Mouse (Mus musculus) lung, embryonic 15.5 days (tissue): Measurements from ENCODE around the gene E2f1. TPM values are rescaled to one million over a fixed set of nuclear protein-coding genes. Genes with fewer than 3 reads are reported as not detected.

Experiments
- ATAC-seq: fragments of 200-750 bp; cut with Nextera tagmentation; 2 replicates; pipeline ENCODE4 v1.8.0; 2017; ENCODE audit warnings: moderate number of reproducible peaks, borderline replicate concordance; ENCODE audit not compliant: low FRiP score, low TSS enrichment; ENCODE audit errors: extremely low read depth
- H3K27ac ChIP-seq: fragments of 300-500 bp; sonication (generic); 2 replicates; pipeline ENCODE4 v1.5.1; 2015; ENCODE audit warnings: moderate library complexity, mild to moderate bottlenecking, inconsistent platforms
- H3K27me3 ChIP-seq: fragments of 300-500 bp; sonication (generic); 2 replicates; pipeline ENCODE4 v1.6.1; 2015; ENCODE audit warnings: inconsistent platforms
- H3K36me3 ChIP-seq: fragments of 300-500 bp; sonication (generic); 2 replicates; pipeline ENCODE4 v1.6.1; 2015; ENCODE audit warnings: inconsistent platforms
- H3K4me1 ChIP-seq: fragments of 300-500 bp; sonication (generic); 2 replicates; pipeline ENCODE4 v1.6.1; 2015; ENCODE audit warnings: inconsistent platforms
- H3K4me2 ChIP-seq: fragments of 300-500 bp; sonication (generic); 2 replicates; pipeline ENCODE4 v1.6.1; 2015; ENCODE audit warnings: inconsistent platforms, mild to moderate bottlenecking, moderate library complexity
- H3K4me3 ChIP-seq: fragments of 300-500 bp; sonication (generic); 2 replicates; pipeline ENCODE4 v1.5.1; 2015; ENCODE audit warnings: mild to moderate bottlenecking, inconsistent platforms
- H3K9ac ChIP-seq: fragments of 300-500 bp; sonication (generic); 2 replicates; pipeline ENCODE4 v1.6.1; 2015; ENCODE audit warnings: inconsistent platforms
- H3K9me3 ChIP-seq: fragments of 300-500 bp; sonication (generic); 2 replicates; pipeline ENCODE4 v1.6.1; 2016; ENCODE audit warnings: inconsistent platforms
- WGBS: fragments of 180-500 bp; shearing (Covaris S2); methylation state at CpG from one replicate; pipeline ENCODE4 v1.1.7; 2015; 5-methylcytosine and 5-hydroxymethylcytosine counted together
- polyA plus RNA-seq: library from polyadenylated mRNA; unstranded; fragments of >200 nt; fragmentation: Nextera tagmentation; extraction: Ambion mirVana; gene quantifications from 2 replicates; pipeline ENCODE4 v1.2.1, GENCODE M21; 2015

E2f1 gene
- polyA plus RNA-seq, 1 experiment from 2014 or later, result 31.2 TPM

- Histone ChIP-seq H3K9ac (peak overlapping the region; percentile 19; the same call in 1 of the 2 replicates), H3K4me2 (peak overlapping the region; percentile 95), H3K4me3 (peak overlapping the region; percentile 44), H3K9me3 (no peaks in the 10 kb centered on the region), H3K36me3 (no peaks in the 10 kb centered on the region), H3K4me1 (peaks cover 27% of the 10 kb centered on the region), H3K27ac (no peak overlapping the region), H3K27me3 (peaks cover 25% of the 10 kb centered on the region)
- 4% methylated on average over 48 of the region's 48 CpGs for WGBS
- peak; percentile 49; the same call in 1 of the 2 replicates for ATAC-seq
These were observed 20.4 kb downstream of the E2f1 start for GRCm38 (mm10) chr2:154549127-154549885.

GRCm38 (mm10) chr2:154548688-154549087 is 21.0 kb downstream of the E2f1 start:
- Histone ChIP-seq H3K36me3 (no peaks in the 10 kb centered on the region), H3K4me2 (peak overlapping the region; percentile 95; the same call in 1 of the 2 replicates), H3K9me3 (no peaks in the 10 kb centered on the region), H3K4me3 (no peak overlapping the region), H3K9ac (no peak overlapping the region), H3K27me3 (peaks cover 25% of the 10 kb centered on the region), H3K4me1 (peaks cover 27% of the 10 kb centered on the region), H3K27ac (no peak overlapping the region)
- WGBS, result 54% methylated on average over 3 of the region's 3 CpGs
- ATAC-seq, result no peak

- H3K4me3 ChIP-seq, result no peak within 1 kb of the TSS
- H3K4me1 ChIP-seq, result peaks cover 13% of the 10 kb centered on the region
- no peak within 1 kb of the TSS for H3K4me2 ChIP-seq
- H3K27me3 ChIP-seq, result peaks cover 20% of the 10 kb centered on the region
- no peaks in the 10 kb centered on the region for H3K36me3 ChIP-seq
- H3K9me3 ChIP-seq, result no peaks in the 10 kb centered on the region
- H3K27ac ChIP-seq, result no peak within 1 kb of the TSS
- H3K9ac ChIP-seq, result no peak within 1 kb of the TSS
- WGBS, result 90% methylated on average over 10 of the region's 10 CpGs
- no peak for ATAC-seq
These were observed 23.0 kb downstream of the E2f1 start, which contains the start of gene 1700003F12Rik for GRCm38 (mm10) chr2:154546711-154547110. TSS of gene 1700003F12Rik (plus strand) at chr2:154547085.

- Histone ChIP-seq H3K4me2 (no peak overlapping the region), H3K27me3 (no peaks in the 10 kb centered on the region), H3K4me3 (no peak overlapping the region), H3K4me1 (peaks cover under 1% of the 10 kb centered on the region; the same call in 1 of the 2 replicates), H3K9ac (no peak overlapping the region), H3K27ac (no peak overlapping the region), H3K36me3 (no peaks in the 10 kb centered on the region), H3K9me3 (no peaks in the 10 kb centered on the region)
- WGBS, result 86% methylated on average over 9 of the region's 9 CpGs
- no peak for ATAC-seq
These were observed 25.9 kb downstream of the E2f1 start for GRCm38 (mm10) chr2:154543567-154544347.

- no peak overlapping the region for H3K4me2 ChIP-seq
- peaks cover 3% of the 10 kb centered on the region; the same call in 1 of the 2 replicates for H3K4me1 ChIP-seq
- no peaks in the 10 kb centered on the region for H3K27me3 ChIP-seq
- WGBS, result 79% methylated on average over 2 of the region's 2 CpGs
- ATAC-seq, result no peak
- peaks cover 4% of the 10 kb centered on the region for H3K36me3 ChIP-seq
- H3K9ac ChIP-seq, result no peak overlapping the region
- H3K4me3 ChIP-seq, result no peak overlapping the region
- H3K9me3 ChIP-seq, result no peaks in the 10 kb centered on the region
- no peak overlapping the region for H3K27ac ChIP-seq
These were observed 28.1 kb downstream of the E2f1 start for GRCm38 (mm10) chr2:154541630-154542029.

- peaks cover 17% of the 10 kb centered on the region for H3K36me3 ChIP-seq
- no peak for ATAC-seq
- no peak overlapping the region for H3K4me2 ChIP-seq
- H3K4me3 ChIP-seq, result no peak overlapping the region
- H3K27me3 ChIP-seq, result no peaks in the 10 kb centered on the region
- H3K9ac ChIP-seq, result no peak overlapping the region
- WGBS, result 75% methylated on average over 3 of the region's 3 CpGs
- no peak overlapping the region for H3K27ac ChIP-seq
- peaks cover 3% of the 10 kb centered on the region; the same call in 1 of the 2 replicates for H3K4me1 ChIP-seq
- H3K9me3 ChIP-seq, result no peaks in the 10 kb centered on the region
These were observed 30.0 kb downstream of the E2f1 start for GRCm38 (mm10) chr2:154539720-154540119.

- peak; percentile 40; the same call in 1 of the 2 replicates for ATAC-seq
- 31% methylated on average over 3 of the region's 3 CpGs for WGBS
- no peak overlapping the region for H3K4me3 ChIP-seq
These were observed 31.0 kb downstream of the E2f1 start for GRCm38 (mm10) chr2:154538710-154539109.

GRCm38 (mm10) chr2:154538310-154538709 is 31.4 kb downstream of the E2f1 start:
- H3K9me3 ChIP-seq, result no peaks in the 10 kb centered on the region
- WGBS, result 45% methylated on average over 2 of the region's 2 CpGs
- peaks cover 3% of the 10 kb centered on the region; the same call in 1 of the 2 replicates for H3K4me1 ChIP-seq
- H3K27me3 ChIP-seq, result no peaks in the 10 kb centered on the region
- H3K27ac ChIP-seq, result no peak overlapping the region
- no peak overlapping the region for H3K4me3 ChIP-seq
- no peak overlapping the region for H3K9ac ChIP-seq
- ATAC-seq, result no peak
- H3K36me3 ChIP-seq, result peaks cover 22% of the 10 kb centered on the region
- no peak overlapping the region for H3K4me2 ChIP-seq

More at GRCm38 (mm10) chr2:154538710-154539109, 31.0 kb downstream of the E2f1 start:
- peaks cover 3% of the 10 kb centered on the region; the same call in 1 of the 2 replicates for H3K4me1 ChIP-seq
- H3K4me2 ChIP-seq, result no peak overlapping the region
- peaks cover 20% of the 10 kb centered on the region for H3K36me3 ChIP-seq
- H3K9ac ChIP-seq, result no peak overlapping the region
- no peak overlapping the region for H3K27ac ChIP-seq
- no peaks in the 10 kb centered on the region for H3K9me3 ChIP-seq
- no peaks in the 10 kb centered on the region for H3K27me3 ChIP-seq

- WGBS, result 87% methylated on average over 12 of the region's 12 CpGs
- no peak for ATAC-seq
- H3K4me2 ChIP-seq, result no peak overlapping the region
- peaks cover 52% of the 10 kb centered on the region for H3K36me3 ChIP-seq
- no peak overlapping the region for H3K27ac ChIP-seq
- H3K4me1 ChIP-seq, result peaks cover 3% of the 10 kb centered on the region; the same call in 1 of the 2 replicates
- no peaks in the 10 kb centered on the region for H3K9me3 ChIP-seq
- H3K4me3 ChIP-seq, result no peak overlapping the region
- H3K27me3 ChIP-seq, result no peaks in the 10 kb centered on the region
- no peak overlapping the region for H3K9ac ChIP-seq
These were observed 34.9 kb downstream of the E2f1 start for GRCm38 (mm10) chr2:154534704-154535270.

GRCm38 (mm10) chr2:154532888-154533287 is 36.8 kb downstream of the E2f1 start:
- H3K36me3 ChIP-seq, result peaks cover 63% of the 10 kb centered on the region

GRCm38 (mm10) chr2:154526531-154526930 is 43.2 kb downstream of the E2f1 start:
- ATAC-seq, result 0 out of 2 replicates have a peak, but pooled peaks have one; percentile 31
- no peaks in the 10 kb centered on the region for H3K9me3 ChIP-seq
- 53% methylated on average over 3 of the region's 3 CpGs for WGBS
- no peaks in the 10 kb centered on the region for H3K4me1 ChIP-seq
- no peaks in the 10 kb centered on the region for H3K27me3 ChIP-seq
- H3K4me3 ChIP-seq, result no peak overlapping the region
- H3K36me3 ChIP-seq, result peaks cover 60% of the 10 kb centered on the region
- H3K9ac ChIP-seq, result no peak overlapping the region
- no peak overlapping the region for H3K4me2 ChIP-seq
- peak overlapping the region; percentile 64 for H3K27ac ChIP-seq

More at GRCm38 (mm10) chr2:154532888-154533287, 36.8 kb downstream of the E2f1 start:
- H3K4me1 ChIP-seq, result no peaks in the 10 kb centered on the region
- 71% methylated on average over 3 of the region's 3 CpGs for WGBS
- no peak overlapping the region for H3K27ac ChIP-seq
- no peak overlapping the region for H3K9ac ChIP-seq
- H3K4me2 ChIP-seq, result no peak overlapping the region
- H3K9me3 ChIP-seq, result no peaks in the 10 kb centered on the region
- no peaks in the 10 kb centered on the region for H3K27me3 ChIP-seq
- H3K4me3 ChIP-seq, result no peak overlapping the region
- no peak for ATAC-seq
